Comparison of ENCODE assay signal across 9 mouse cellular contexts in genomic region chr4:133480185-133480537, GRCm38 (mm10). TPM values are rescaled to one million over a fixed set of nuclear protein-coding genes. Genes with fewer than 3 reads are reported as not detected.
DNase-seq lines count a peak whose midpoint lies in the region; ATAC-seq and TF ChIP-seq lines count a peak whose summit lies in the region.
"Had no signal": no experiment of that assay in that cellular context is flagged by ENCODE, and none has a peak within 500 bp of the region (broad histone marks: within the 10 kb centered on the region; RNA-seq: fewer than 3 reads in every experiment).

No protein-coding gene starts in this region.

- no peaks in the 10 kb centered on the region for H3K9me3 ChIP-seq in heart, embryonic 16.5 days (replicated peaks; ENCODE audit: control insufficient read depth, low read length)
- no peaks in the 10 kb centered on the region for H3K9me3 ChIP-seq in G1E (replicated peaks)
- no peaks in the 10 kb centered on the region for H3K9me3 ChIP-seq in liver, postnatal 0 days (ENCODE audit: low read length)

- WGBS in heart, embryonic 16.5 days: 2% methylated on average over 34 of the region's 34 CpGs
- WGBS in liver, postnatal 0 days (ENCODE audit: insufficient replicate concordance): 5% methylated on average over 34 of the region's 34 CpGs

- TF ChIP-seq EP300 in liver, postnatal 0 days (IDR thresholded peaks at IDR 0.05; ENCODE audit: low read depth): no peak

- TF ChIP-seq CTCF in G1E (IDR thresholded peaks at IDR 0.05; ENCODE audit: low read depth, low read length): no peak
- TF ChIP-seq CTCF in liver, postnatal 0 days (IDR thresholded peaks at IDR 0.05; ENCODE audit: low read depth): no peak

- H3K4me3 ChIP-seq in heart, embryonic 16.5 days (ENCODE audit: low read length): peak overlapping the region; percentile 58
- peak overlapping the region; percentile 58; the same call in 1 of the 2 replicates for H3K4me3 ChIP-seq in G1E (ENCODE audit: low read depth, low read length)
- peak overlapping the region; percentile 47 for H3K4me3 ChIP-seq in liver, postnatal 0 days (ENCODE audit: low read depth, low read length)

- H3K36me3 ChIP-seq in heart, embryonic 16.5 days (ENCODE audit: control insufficient read depth, insufficient read depth): no peaks in the 10 kb centered on the region
- no peaks in the 10 kb centered on the region for H3K36me3 ChIP-seq in G1E (replicated peaks)
- no peaks in the 10 kb centered on the region for H3K36me3 ChIP-seq in liver, postnatal 0 days (replicated peaks; ENCODE audit: insufficient read depth, low read length)

- peak overlapping the region; percentile 79 for H3K4me2 ChIP-seq in heart, embryonic 16.5 days (ENCODE audit: low read depth, low read length)
- peak overlapping the region; percentile 79 for H3K4me2 ChIP-seq in liver, postnatal 0 days (ENCODE audit: low read depth, low read length)

- H3K9ac ChIP-seq in heart, embryonic 16.5 days (ENCODE audit: low read length): peak overlapping the region; percentile 68
- peak overlapping the region; percentile 58 for H3K9ac ChIP-seq in liver, postnatal 0 days (replicated peaks)

- DNase-seq in heart, adult 8-10 months (ENCODE audit: low spot score): no peak
- no peak for DNase-seq in G1E (ENCODE audit: low spot score)
- DNase-seq in liver, postnatal 0 days: no peak
- no peak for DNase-seq in right cerebral cortex, postnatal 4 days
- no peak for DNase-seq in left cerebral cortex, adult 8-10 months (ENCODE audit: low spot score in 2 of 2)
- DNase-seq in cerebellum, adult 9-11 months: no peak

- peak; percentile 19; the same call in 1 of the 2 replicates for ATAC-seq in heart, embryonic 16.5 days (replicated peaks; ENCODE audit: extremely low read depth, insufficient read depth, low FRiP score)
- ATAC-seq in G1E (ENCODE audit: extremely low read depth, insufficient number of reproducible peaks, low FRiP score, poor library complexity, severe bottlenecking): no peak
- 0 out of 2 replicates have a peak, but pooled peaks have one; percentile 0 for ATAC-seq in granulocyte monocyte progenitor cell, adult 5-6 weeks (replicated peaks; ENCODE audit: poor library complexity, severe bottlenecking)
- ATAC-seq in liver, postnatal 0 days: peak; percentile 35; the same call in 1 of the 2 replicates

- no peak overlapping the region for H3K27ac ChIP-seq in heart, embryonic 16.5 days (ENCODE audit: low read length)
- no peak overlapping the region for H3K27ac ChIP-seq in liver, postnatal 0 days (ENCODE audit: low read depth)

- H3K27me3 ChIP-seq in heart, embryonic 16.5 days (ENCODE audit: control insufficient read depth, insufficient read depth, low read length): peaks cover 28% of the 10 kb centered on the region
- H3K27me3 ChIP-seq in G1E (ENCODE audit: insufficient read depth, low read length): peaks cover 57% of the 10 kb centered on the region
- peaks cover 67% of the 10 kb centered on the region for H3K27me3 ChIP-seq in liver, postnatal 0 days (ENCODE audit: insufficient read depth, low read length)

- peaks cover 19% of the 10 kb centered on the region for H3K4me1 ChIP-seq in heart, embryonic 16.5 days (ENCODE audit: control insufficient read depth, insufficient read depth, low read length)
- peaks cover 11% of the 10 kb centered on the region for H3K4me1 ChIP-seq in G1E (ENCODE audit: insufficient read depth, low read depth, low read length)
- H3K4me1 ChIP-seq in liver, postnatal 0 days (ENCODE audit: insufficient read depth): peaks cover 6% of the 10 kb centered on the region

RNA-seq across cellular contexts. Expression of gene Tent5b, which starts 0.2 kb away (rescaled TPM):
- polyA plus RNA-seq in heart, embryonic 16.5 days (2015; fragmentation: Nextera tagmentation; extraction: Ambion mirVana): 1.0 and 1.3 TPM in 2 replicates
- total RNA-seq in heart, adult 8-10 months (2022): 1 to 10 TPM; 1.3 to 3.0 (median 1.6) TPM
- total RNA-seq in G1E (2014; fragmentation: Nextera tagmentation): not detected in 2 replicates
- total RNA-seq in G1E (2017): not detected in 2 replicates
- polyA plus RNA-seq in G1E (2012): not detected in 2 replicates
- not detected in 2 replicates for total RNA-seq in granulocyte monocyte progenitor cell, adult 5-6 weeks (2014; fragmentation: Nextera tagmentation)
- total RNA-seq in granulocyte monocyte progenitor cell, adult 5-6 weeks (2017): not detected in 2 replicates
- 0.07 and 0.08 TPM in 2 replicates for polyA plus RNA-seq in liver, postnatal 0 days (2015; fragmentation: Nextera tagmentation; extraction: Ambion mirVana)
- under 1 TPM in 2 of 4 experiments, not detected in 2; 0.14 to 0.26 TPM for total RNA-seq in left cerebral cortex, adult 8-10 months (2022)
- total RNA-seq: monocyte, adult 5-6 weeks had no signal

RNA-seq across cellular contexts. Expression of gene Trnp1, which starts 18.2 kb away (rescaled TPM):
- polyA plus RNA-seq in heart, embryonic 16.5 days (2015; fragmentation: Nextera tagmentation; extraction: Ambion mirVana): 0.64 and 1.5 TPM in 2 replicates
- 1 to 10 TPM; 1.3 to 1.8 (median 1.6) TPM for total RNA-seq in heart, adult 8-10 months (2022)
- not detected in 2 replicates for total RNA-seq in G1E (2014; fragmentation: Nextera tagmentation)
- total RNA-seq in G1E (2017): 0.16 TPM in 1 of 2 replicates, not detected in the other
- polyA plus RNA-seq in G1E (2012): not detected in 2 replicates
- total RNA-seq in granulocyte monocyte progenitor cell, adult 5-6 weeks (2014; fragmentation: Nextera tagmentation): not detected in 2 replicates
- total RNA-seq in granulocyte monocyte progenitor cell, adult 5-6 weeks (2017): not detected in 2 replicates
- 0.34 TPM in 1 of 2 replicates, not detected in the other for polyA plus RNA-seq in liver, postnatal 0 days (2015; fragmentation: Nextera tagmentation; extraction: Ambion mirVana)
- 100 to 1,000 TPM; 177 to 204 (median 186) TPM for total RNA-seq in left cerebral cortex, adult 8-10 months (2022)
- total RNA-seq: monocyte, adult 5-6 weeks had no signal

RNA-seq across cellular contexts. Expression of gene Kdf1, which starts 38.6 kb away (rescaled TPM):
- polyA plus RNA-seq in heart, embryonic 16.5 days (2015; fragmentation: Nextera tagmentation; extraction: Ambion mirVana): 3.1 and 4.5 TPM in 2 replicates
- total RNA-seq in heart, adult 8-10 months (2022): not detected
- not detected in 2 replicates for total RNA-seq in G1E (2014; fragmentation: Nextera tagmentation)
- total RNA-seq in G1E (2017): 0.06 TPM in 1 of 2 replicates, not detected in the other
- not detected in 2 replicates for polyA plus RNA-seq in G1E (2012)
- 0.32 TPM in 1 of 2 replicates, not detected in the other for total RNA-seq in granulocyte monocyte progenitor cell, adult 5-6 weeks (2014; fragmentation: Nextera tagmentation)
- not detected in 2 replicates for total RNA-seq in granulocyte monocyte progenitor cell, adult 5-6 weeks (2017)
- polyA plus RNA-seq in liver, postnatal 0 days (2015; fragmentation: Nextera tagmentation; extraction: Ambion mirVana): 5.5 and 5.9 TPM in 2 replicates
- under 1 TPM in 2 of 4 experiments, not detected in 2; 0.35 to 0.62 TPM for total RNA-seq in left cerebral cortex, adult 8-10 months (2022)
- total RNA-seq: monocyte, adult 5-6 weeks had no signal

Comparison
In these comparisons a context has a peak if more than half of its experiments do, and no peak if none do; other contexts are left out.
1. RNA of gene Trnp1, which starts 18.2 kb away (total RNA-seq): 177 to 204 TPM in left cerebral cortex, adult 8-10 months; 1.3 to 1.8 TPM in heart, adult 8-10 months, 0.16 TPM in G1E and not detected in granulocyte monocyte progenitor cell, adult 5-6 weeks; every median in the first group is over 10 times any median in the second.
2. Peak in every context shown above with its lines, with median percentiles within 50 percentile points of each other: H3K4me3 ChIP-seq.